Mouse (Mus musculus) heart, postnatal 0 days (tissue): ENCODE measurements at regions not wholly inside any gene's neighbourhood (a gene's known extent, or its start where the extent isn't known, plus 50 kb on each side); places are given as distances from the start of the nearest gene placed in this dataset. TPM values are rescaled to one million over a fixed set of nuclear protein-coding genes. Genes with fewer than 3 reads are reported as not detected.

ENCODE experiments used
- ATAC-seq: fragments of 200-750 bp; cut with Nextera tagmentation; 2 replicates; pipeline ENCODE4 v1.8.0; 2017; ENCODE audit warnings: low read depth, moderate number of reproducible peaks, moderate library complexity; ENCODE audit not compliant: insufficient read depth
- DNase-seq: peaks from one replicate; pipeline ENCODE4 v3.0.0-alpha.2; 2016; ENCODE audit warnings: low spot score
- H3K27ac ChIP-seq: fragments of 300-500 bp; sonication (generic); 2 replicates; pipeline ENCODE4 v1.5.1; 2014; ENCODE audit warnings: low read depth, mild to moderate bottlenecking
- H3K27me3 ChIP-seq: fragments of 300-500 bp; sonication (generic); 2 replicates; pipeline ENCODE4 v1.6.1; 2014; ENCODE audit warnings: low read length, mixed read lengths; ENCODE audit not compliant: control insufficient read depth, insufficient read depth
- H3K36me3 ChIP-seq: fragments of 300-500 bp; sonication (generic); replicated peaks from 2 replicates; pipeline ENCODE4 v1.6.1; 2014; ENCODE audit warnings: low read length, mixed read lengths; ENCODE audit not compliant: control insufficient read depth, insufficient read depth
- H3K4me1 ChIP-seq: fragments of 300-500 bp; sonication (generic); 2 replicates; pipeline ENCODE4 v1.6.1; 2014; ENCODE audit warnings: antibody characterized with exemption; ENCODE audit not compliant: control insufficient read depth, insufficient read depth
- H3K4me2 ChIP-seq: fragments of 300-500 bp; sonication (generic); 2 replicates; pipeline ENCODE4 v1.6.1; 2014; ENCODE audit warnings: low read depth, mild to moderate bottlenecking, low read length, moderate library complexity
- H3K4me3 ChIP-seq: fragments of 300-500 bp; sonication (generic); 2 replicates; pipeline ENCODE4 v1.5.1; 2014; ENCODE audit warnings: low read depth, low read length
- H3K9ac ChIP-seq: fragments of 300-500 bp; sonication (generic); replicated peaks from 2 replicates; pipeline ENCODE4 v1.6.1; 2014; ENCODE audit warnings: low read depth, low read length, mixed read lengths
- H3K9me3 ChIP-seq: fragments of 300-500 bp; sonication (generic); replicated peaks from 2 replicates; pipeline ENCODE4 v1.6.1; 2016; ENCODE audit warnings: low read length; ENCODE audit not compliant: control insufficient read depth
- CTCF ChIP-seq: IDR thresholded peaks from 2 replicates; pipeline ENCODE4 v1.5.1; 2016; ENCODE audit warnings: antibody characterized with exemption, control low read depth, low read depth
- EP300 ChIP-seq: IDR thresholded peaks from 2 replicates; pipeline ENCODE4 v1.6.1; 2016; ENCODE audit warnings: antibody characterized with exemption, low read depth
- WGBS: fragments of 180-500 bp; shearing (Covaris S2); extraction: QIAGEN DNeasy Blood & Tissue Kit; methylation state at CpG from one replicate; pipeline ENCODE4 v1.1.7; 2014; 5-methylcytosine and 5-hydroxymethylcytosine counted together
- microRNA-seq: library from miRNA; unstranded; fragments of <30 nt; microRNA quantifications from one replicate; pipeline ENCODE4, GENCODE M21; 2016

DNA sequence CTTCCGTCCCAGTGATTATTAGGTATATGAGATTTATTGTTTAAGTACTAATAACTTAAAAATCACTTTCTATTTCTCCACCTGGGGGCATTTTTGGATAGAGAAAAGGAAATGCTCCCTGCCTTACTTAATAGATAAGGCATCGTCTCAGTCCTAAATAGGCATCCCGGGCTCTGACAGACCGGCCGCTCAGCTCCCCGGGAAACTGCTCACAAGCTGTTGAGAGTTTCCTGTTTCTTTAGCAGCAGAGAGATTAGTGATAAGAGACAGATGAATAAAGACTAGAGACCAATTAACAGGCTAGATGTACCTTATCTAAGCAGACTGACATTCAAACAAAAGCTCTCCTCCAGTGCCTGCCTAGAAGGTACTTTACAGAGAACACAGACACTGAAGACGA, 148.4 kb downstream of the Slc15a5 start:
- H3K4me2 ChIP-seq, result peak overlapping the region; percentile 54
- no peaks in the 10 kb centered on the region for H3K9me3 ChIP-seq
- no peaks in the 10 kb centered on the region for H3K36me3 ChIP-seq
- TF ChIP-seq CTCF (no peak), EP300 (no peak)
- no peak overlapping the region for H3K9ac ChIP-seq
- WGBS, result 9% methylated on average over 7 of the region's 7 CpGs
- no peaks in the 10 kb centered on the region for H3K27me3 ChIP-seq
- 0 out of 2 replicates have a peak, but pooled peaks cover 6% of the 10 kb centered on the region for H3K4me1 ChIP-seq
- H3K27ac ChIP-seq, result no peak overlapping the region
- peak overlapping the region; percentile 36 for H3K4me3 ChIP-seq
- no peak for DNase-seq
- ATAC-seq, result no peak

DNA sequence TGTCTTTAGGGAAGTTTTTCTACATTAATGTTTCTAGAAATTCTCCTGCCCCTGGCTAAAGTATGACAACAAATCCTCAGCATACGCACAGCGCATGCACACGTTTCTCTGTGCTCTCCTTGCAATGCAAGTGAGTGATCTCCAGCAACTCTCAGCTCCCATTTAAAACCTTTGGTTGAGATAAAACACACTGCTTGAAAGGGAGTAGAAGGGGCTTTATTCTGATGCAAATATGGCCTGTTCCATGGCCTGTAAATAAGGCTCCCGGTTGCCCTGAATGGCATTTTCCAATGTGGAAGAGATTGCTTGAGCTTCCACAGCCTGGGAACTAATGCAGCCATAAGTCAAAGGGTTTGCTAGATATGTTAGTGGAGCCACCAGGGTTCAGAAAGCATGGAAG, 156.4 kb downstream of the Slc15a5 start:
- no peak overlapping the region for H3K4me2 ChIP-seq
- no peak overlapping the region for H3K27ac ChIP-seq
- H3K4me3 ChIP-seq, result no peak overlapping the region
- no peak for DNase-seq
- TF ChIP-seq EP300, result no peak
- TF ChIP-seq CTCF, result no peak
- ATAC-seq, result no peak
- no peak overlapping the region for H3K9ac ChIP-seq
- no peaks in the 10 kb centered on the region for H3K27me3 ChIP-seq
- H3K4me1 ChIP-seq, result no peaks in the 10 kb centered on the region
- H3K9me3 ChIP-seq, result no peaks in the 10 kb centered on the region
- no peaks in the 10 kb centered on the region for H3K36me3 ChIP-seq
- WGBS, result 76% methylated on average over 4 of the region's 4 CpGs

DNA sequence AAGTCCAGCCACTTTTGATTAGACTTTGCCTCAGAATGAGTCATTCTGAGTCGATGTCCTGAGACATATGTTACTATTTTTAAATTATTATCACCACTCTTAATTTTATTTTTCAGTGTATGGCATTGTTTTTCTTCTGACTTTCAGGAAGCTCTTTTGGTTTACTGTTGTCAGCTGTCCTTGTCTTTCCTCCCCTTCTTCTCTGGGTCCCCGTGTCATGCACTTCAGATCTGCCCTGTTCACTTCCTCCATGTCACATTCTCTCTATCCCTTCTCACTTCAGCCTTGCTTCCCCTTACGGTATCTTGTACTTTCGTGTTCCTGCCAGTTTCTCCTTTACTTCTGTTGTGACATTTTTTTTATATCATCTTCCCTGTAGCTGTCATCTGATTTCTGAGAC, 161.6 kb downstream of the Slc15a5 start:
- TF ChIP-seq CTCF, result no peak
- TF ChIP-seq EP300, result no peak
- no peaks in the 10 kb centered on the region for H3K27me3 ChIP-seq
- H3K9me3 ChIP-seq, result no peaks in the 10 kb centered on the region
- H3K9ac ChIP-seq, result no peak overlapping the region
- no peaks in the 10 kb centered on the region for H3K36me3 ChIP-seq
- WGBS, result 31% methylated on average over 4 of the region's 4 CpGs
- ATAC-seq (no peak), DNase-seq (no peak)
- no peaks in the 10 kb centered on the region for H3K4me1 ChIP-seq
- H3K4me2 ChIP-seq, result no peak overlapping the region
- no peak overlapping the region for H3K27ac ChIP-seq
- H3K4me3 ChIP-seq, result no peak overlapping the region

DNA sequence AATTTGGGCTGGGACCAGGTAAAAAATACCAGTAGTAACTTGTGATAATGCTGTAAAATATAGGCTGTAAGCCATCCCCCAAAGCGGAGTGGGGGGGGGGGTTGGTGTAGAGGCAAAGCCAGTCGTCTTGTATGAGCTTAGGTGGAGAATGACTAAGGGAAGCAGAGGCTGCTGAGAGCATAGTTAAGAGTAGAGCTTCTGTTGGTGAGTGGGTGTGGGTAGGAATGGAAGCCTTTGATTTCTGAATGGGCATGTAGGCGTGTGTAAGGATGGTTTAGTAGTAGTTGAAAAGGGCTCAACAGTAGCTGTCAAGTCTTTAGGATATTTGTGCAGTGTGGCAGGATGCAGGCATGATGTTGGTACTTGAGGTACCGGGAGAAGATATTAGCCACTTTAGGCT, 153.5 kb downstream of the Dera start:
- Histone ChIP-seq H3K4me1 (no peaks in the 10 kb centered on the region), H3K4me2 (no peak overlapping the region), H3K27me3 (no peaks in the 10 kb centered on the region), H3K27ac (no peak overlapping the region), H3K36me3 (no peaks in the 10 kb centered on the region), H3K9me3 (peaks cover 9% of the 10 kb centered on the region), H3K4me3 (no peak overlapping the region), H3K9ac (no peak overlapping the region)
- no peak for DNase-seq
- 72% methylated on average over 4 of the region's 4 CpGs for WGBS
- no peak for ATAC-seq
- no peak for TF ChIP-seq EP300
- TF ChIP-seq CTCF, result no peak

Small RNAs in the stretch of these regions (microRNA-seq; reads per million reads assigned to microRNA genes)
- gene Gm24308, result not detected
